Mouse (Mus musculus) C2C12 (cell line): ENCODE measurements around the gene E330017A01Rik. TPM values are rescaled to one million over a fixed set of nuclear protein-coding genes. Genes with fewer than 3 reads are reported as not detected.

Source experiments
- H3K27me3 ChIP-seq: one replicate; pipeline ENCODE4 v1.6.1; 2011; ENCODE audit not compliant: control insufficient read depth, insufficient read depth, insufficient read length
- H3K36me3 ChIP-seq: one replicate; pipeline ENCODE4 v1.6.1; 2011; ENCODE audit not compliant: control insufficient read depth, insufficient read depth
- H3K4me3 ChIP-seq: one replicate; pipeline ENCODE4 v1.5.1; 2011; ENCODE audit warnings: mild to moderate bottlenecking, control low read depth; ENCODE audit not compliant: poor library complexity, insufficient read depth, severe bottlenecking
- H3K79me2 ChIP-seq: one replicate; pipeline ENCODE4 v1.6.1; 2011; ENCODE audit not compliant: control insufficient read depth, insufficient read depth
- H3K79me3 ChIP-seq: one replicate; pipeline ENCODE4 v1.6.1; 2011; ENCODE audit warnings: low read depth, control low read depth
- H3ac ChIP-seq: one replicate; pipeline ENCODE3; 2011; ENCODE audit warnings: low read depth; ENCODE audit not compliant: control insufficient read depth, insufficient read length
- CEBPB ChIP-seq: IDR thresholded peaks from one replicate; pipeline ENCODE4 v1.6.1; 2011; ENCODE audit warnings: low read depth, mild to moderate bottlenecking, control low read depth, moderate library complexity
- CTCF ChIP-seq: IDR thresholded peaks from one replicate; pipeline ENCODE4 v1.5.1; 2011; ENCODE audit not compliant: control insufficient read depth, insufficient read depth, insufficient read length
- FOSL1 ChIP-seq: IDR thresholded peaks from one replicate; pipeline ENCODE4 v1.8.0; 2011; ENCODE audit warnings: mild to moderate bottlenecking, low read length; ENCODE audit not compliant: poor library complexity, insufficient read depth, severe bottlenecking
- MAX ChIP-seq: IDR thresholded peaks from one replicate; pipeline ENCODE4 v1.6.1; 2011; ENCODE audit warnings: mild to moderate bottlenecking, control low read depth
- MYOD1 ChIP-seq: IDR thresholded peaks from one replicate; pipeline ENCODE4 v1.6.1; 2011; ENCODE audit warnings: low read depth; ENCODE audit not compliant: control insufficient read depth, insufficient read length
- MYOG ChIP-seq: IDR thresholded peaks from one replicate; pipeline ENCODE4 v1.6.1; 2011; ENCODE audit not compliant: control insufficient read depth, insufficient read length; ENCODE audit errors: extremely low read depth
- USF1 ChIP-seq: IDR thresholded peaks from one replicate; pipeline ENCODE4 v1.6.1; 2011; ENCODE audit warnings: low read depth, mild to moderate bottlenecking, control low read depth, moderate library complexity
- polyA plus RNA-seq: library from polyadenylated mRNA; unstranded; fragments of >200 nt; fragmentation: generic; extraction: Trizol; gene quantifications from one replicate; pipeline ENCODE4 v1.2.1, GENCODE M21; 2012; ENCODE audit warnings: missing spikeins

Gene E330017A01Rik
- polyA plus RNA-seq, 1 experiment: not detected

- Histone ChIP-seq H3K4me3 (no peak overlapping the region), H3K27me3 (no peaks in the 10 kb centered on the region), H3K36me3 (no peaks in the 10 kb centered on the region), H3K79me3 (no peaks in the 10 kb centered on the region), H3K79me2 (no peaks in the 10 kb centered on the region), H3ac (no peak overlapping the region)
- TF ChIP-seq MYOD1 (no peak), USF1 (no peak), FOSL1 (no peak), CEBPB (no peak), MYOG (no peak), MAX (no peak), CTCF (no peak)
Observed at GRCm38 (mm10) chr16:58589444-58589843, 49.1 kb downstream of the E330017A01Rik start.

Other genes starting within 250 kb of the E330017A01Rik start
- gene Dcbld2, start 230.3 kb downstream of the E330017A01Rik start, polyA plus RNA-seq: 14.1 TPM
- 0.34 TPM for gene St3gal6, start 114.5 kb downstream of the E330017A01Rik start, polyA plus RNA-seq
- gene Gm813, start 21.8 kb downstream of the E330017A01Rik start, polyA plus RNA-seq: not detected
- 9.8 TPM for gene Cpox, start 31.6 kb upstream of the E330017A01Rik start, polyA plus RNA-seq
- not detected for gene Gpr15, start 80.3 kb upstream of the E330017A01Rik start, polyA plus RNA-seq
- 69.6 TPM for gene Cldnd1, start 89.2 kb upstream of the E330017A01Rik start, polyA plus RNA-seq
- not detected for gene Olfr172, start 124.4 kb upstream of the E330017A01Rik start, polyA plus RNA-seq
- gene Olfr173, start 161.5 kb upstream of the E330017A01Rik start, polyA plus RNA-seq: not detected
- not detected for gene Olfr175-ps1, start 188.0 kb upstream of the E330017A01Rik start, polyA plus RNA-seq
- not detected for gene Olfr177, start 236.0 kb upstream of the E330017A01Rik start, polyA plus RNA-seq